Mouse (Mus musculus): ENCODE results near the gene Wnt10b.

Gene Wnt10b

GRCm38 (mm10) chr15:98729791-98730545 lies 48.0 kb downstream of the Wnt10b start:
- DNase-seq (ENCODE audit: low spot score in 2 of 2), result no peak

DNA sequence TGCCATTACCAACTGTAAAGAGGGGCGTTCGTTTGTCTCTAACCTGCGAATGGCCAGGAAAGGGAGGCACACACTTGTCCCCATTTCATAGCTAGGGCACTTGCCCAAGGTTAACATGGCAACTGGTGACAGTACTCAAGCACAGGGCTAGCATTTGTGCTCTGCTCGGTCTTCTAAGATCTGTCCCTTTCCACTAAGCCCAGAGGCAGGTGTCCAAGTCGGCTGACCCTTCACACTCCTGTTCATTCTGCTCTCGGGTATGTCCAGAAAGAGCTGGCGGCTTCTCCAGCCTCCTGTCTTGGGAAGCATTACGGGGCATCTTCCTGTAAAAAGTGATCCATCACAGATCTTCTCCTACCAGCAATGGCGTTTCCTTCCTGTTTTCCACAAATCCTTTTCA lies 49.6 kb downstream of the Wnt10b start:
- no peak for DNase-seq (ENCODE audit: low spot score in 2 of 2)

- peak in 1 of 2 experiments; percentile 31 for DNase-seq (ENCODE audit: low spot score in 2 of 2)
These were observed 50.3 kb downstream of the Wnt10b start, which contains the start of gene Fkbp11 for GRCm38 (mm10) chr15:98727443-98728321. Gene Fkbp11, minus strand, starts transcription at chr15:98728198.

GRCm38 (mm10) chr15:98726746-98727145 lies 51.2 kb downstream of the Wnt10b start:
- DNase-seq (ENCODE audit: low spot score in 2 of 2), result no peak

GRCm38 (mm10) chr15:98726079-98726478 lies 51.9 kb downstream of the Wnt10b start:
- DNase-seq (ENCODE audit: low spot score in 2 of 2), result no peak

GRCm38 (mm10) chr15:98724441-98724840 lies 53.5 kb downstream of the Wnt10b start:
- no peak for DNase-seq (ENCODE audit: low spot score in 2 of 2)

- no peak for DNase-seq (ENCODE audit: low spot score in 2 of 2)
These were observed 55.1 kb downstream of the Wnt10b start for GRCm38 (mm10) chr15:98722854-98723253.

DNA sequence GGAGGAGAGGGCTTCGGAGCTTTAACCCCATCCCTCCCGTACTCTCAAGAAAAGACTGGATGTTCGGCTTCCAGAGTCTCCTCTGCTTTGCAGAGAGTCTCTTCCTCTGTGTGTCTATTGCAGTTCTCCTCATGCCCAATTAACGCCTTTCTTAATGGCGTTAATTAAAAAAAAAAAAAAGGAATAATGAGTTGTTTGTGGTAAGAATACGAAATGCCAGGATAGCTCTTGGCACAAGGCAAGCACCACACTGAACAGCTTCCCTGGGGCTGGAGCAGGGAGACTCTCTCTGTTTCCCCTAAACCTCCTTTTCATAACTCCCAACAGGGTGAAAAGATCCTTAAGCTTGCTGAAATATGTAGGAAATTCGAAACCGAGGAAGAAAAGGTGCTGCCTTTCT lies 55.8 kb downstream of the Wnt10b start:
- DNase-seq (ENCODE audit: low spot score in 2 of 2), result no peak
